Mouse (Mus musculus) olfactory bulb, adult 2 months (tissue): ENCODE measurements around the gene Cyp11a1.

Source experiments
- CTCF ChIP-seq: fragments of 200-500 bp; IDR thresholded peaks from 2 replicates; pipeline ENCODE4 v1.5.1; 2012; ENCODE audit warnings: low read depth, mild to moderate bottlenecking, low read length, moderate library complexity; ENCODE audit not compliant: insufficient read depth
- POLR2A ChIP-seq: fragments of 200-500 bp; IDR thresholded peaks from 2 replicates; pipeline ENCODE4 v1.6.1; 2012; ENCODE audit warnings: mild to moderate bottlenecking, low read depth, low read length, moderate library complexity; ENCODE audit not compliant: insufficient read depth

GRCm38 (mm10) chr9:58036961-58037360, 30.8 kb downstream of the Cyp11a1 start:
- TF ChIP-seq CTCF (no peak), POLR2A (no peak)
